In the genomic region with DNA sequence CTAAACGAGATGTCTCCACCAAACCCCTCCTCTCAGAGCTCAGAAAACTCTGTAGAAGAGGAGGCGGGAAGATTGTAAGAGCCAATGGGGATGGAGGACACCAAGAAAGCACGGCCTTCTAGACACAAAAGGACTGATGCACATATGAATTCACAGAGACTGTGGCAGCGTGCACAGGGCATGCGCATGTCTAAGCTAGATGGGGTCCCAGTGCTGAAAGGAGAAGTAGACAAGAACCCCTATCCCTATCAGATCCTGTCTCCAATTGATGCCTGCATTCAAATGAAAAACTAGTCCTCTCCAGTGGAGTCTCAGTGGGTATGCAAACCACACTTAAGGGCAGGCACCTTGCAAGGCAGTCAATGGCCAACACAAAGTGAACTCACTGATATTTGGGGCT, we compare ENCODE assay signal across 27 mouse cellular contexts.
DNase-seq lines count a peak whose midpoint lies in the region; ATAC-seq and TF ChIP-seq lines count a peak whose summit lies in the region.
"Had no signal": no experiment of that assay in that cellular context is flagged by ENCODE, and none has a peak within 500 bp of the region (broad histone marks: within the 10 kb centered on the region; RNA-seq: fewer than 3 reads in every experiment).

No protein-coding gene starts in this region.

- H3K4me2 ChIP-seq in liver, embryonic 13.5 days = no peak overlapping the region
- no peak overlapping the region for H3K4me2 ChIP-seq in liver, postnatal 0 days (ENCODE audit: low read depth, low read length)
- H3K4me2 ChIP-seq: embryonic facial prominence, embryonic 12.5 days; embryonic facial prominence, embryonic 15.5 days; heart, embryonic 12.5 days; heart, embryonic 15.5 days; hindbrain, embryonic 13.5 days; intestine, embryonic 15.5 days had no signal

- no peak overlapping the region for H3K9ac ChIP-seq in liver, embryonic 13.5 days
- H3K9ac ChIP-seq in liver, postnatal 0 days (replicated peaks) = no peak overlapping the region
- H3K9ac ChIP-seq: embryonic facial prominence, embryonic 12.5 days; embryonic facial prominence, embryonic 15.5 days; forebrain, postnatal 0 days; heart, embryonic 12.5 days; heart, embryonic 15.5 days; hindbrain, embryonic 13.5 days; intestine, embryonic 15.5 days had no signal

- peaks cover 48% of the 10 kb centered on the region for H3K4me1 ChIP-seq in liver, embryonic 13.5 days (replicated peaks)
- H3K4me1 ChIP-seq in liver, postnatal 0 days (ENCODE audit: insufficient read depth) = peaks cover 3% of the 10 kb centered on the region; the same call in 1 of the 2 replicates
- H3K4me1 ChIP-seq: embryonic facial prominence, embryonic 12.5 days; embryonic facial prominence, embryonic 15.5 days; heart, embryonic 12.5 days; heart, embryonic 15.5 days; hindbrain, embryonic 10.5 days; hindbrain, embryonic 13.5 days; intestine, embryonic 15.5 days had no signal

- DNase-seq in liver, embryonic 13.5 days = no peak
- DNase-seq in liver, postnatal 0 days = no peak
- DNase-seq in ES-CJ7 (ENCODE audit: low read depth, low spot score) (peak; percentile 54), R1 (ENCODE audit: low read depth, low spot score) (peak; percentile 23)
- DNase-seq in layer of hippocampus, adult 8-10 months (ENCODE audit: low spot score in 2 of 2) = no peak
- no peak for DNase-seq in Muller cell, postnatal 12 days (ENCODE audit: inconsistent ontology term)
- DNase-seq in frontal cortex, postnatal 14 days (ENCODE audit: low spot score in 2 of 2) = no peak
- DNase-seq: adrenal gland, adult 2 months; adrenal gland, postnatal 14 days; B cell, adult 2 months; cerebellum, adult 11 months; cerebellum, adult 8-10 months; cerebellum, postnatal 10 days; forebrain, postnatal 0 days; gastrocnemius, postnatal 25 days; heart, adult 18-20 months; heart, postnatal 10 days; heart, postnatal 36 days had no signal

- H3K36me3 ChIP-seq in liver, embryonic 13.5 days = no peaks in the 10 kb centered on the region
- no peaks in the 10 kb centered on the region for H3K36me3 ChIP-seq in liver, postnatal 0 days (replicated peaks; ENCODE audit: insufficient read depth, low read length)
- H3K36me3 ChIP-seq: embryonic facial prominence, embryonic 12.5 days; embryonic facial prominence, embryonic 15.5 days; heart, embryonic 12.5 days; heart, embryonic 15.5 days; hindbrain, embryonic 10.5 days; hindbrain, embryonic 13.5 days; intestine, embryonic 15.5 days had no signal

- TF ChIP-seq CTCF in liver, postnatal 0 days (IDR thresholded peaks at IDR 0.05; ENCODE audit: low read depth) = no peak

- H3K4me3 ChIP-seq in liver, embryonic 13.5 days (replicated peaks) = no peak overlapping the region
- H3K4me3 ChIP-seq in liver, postnatal 0 days (ENCODE audit: low read depth, low read length) = no peak overlapping the region
- H3K4me3 ChIP-seq: embryonic facial prominence, embryonic 12.5 days; embryonic facial prominence, embryonic 15.5 days; heart, embryonic 12.5 days; heart, embryonic 15.5 days; hindbrain, embryonic 10.5 days; hindbrain, embryonic 13.5 days; intestine, embryonic 15.5 days had no signal

- peak; percentile 19; the same call in 1 of the 2 replicates for ATAC-seq in liver, embryonic 13.5 days (ENCODE audit: low read depth)
- ATAC-seq in liver, postnatal 0 days = no peak
- ATAC-seq: forebrain, embryonic 14.5 days; forebrain, postnatal 0 days; hindbrain, embryonic 16.5 days; intestine, embryonic 15.5 days had no signal

- no peak for TF ChIP-seq EP300 in liver, postnatal 0 days (IDR thresholded peaks at IDR 0.05; ENCODE audit: low read depth)

- no peak overlapping the region for H3K27ac ChIP-seq in liver, embryonic 13.5 days
- H3K27ac ChIP-seq in liver, postnatal 0 days (ENCODE audit: low read depth) = no peak overlapping the region
- H3K27ac ChIP-seq: embryonic facial prominence, embryonic 12.5 days; embryonic facial prominence, embryonic 15.5 days; heart, embryonic 15.5 days; hindbrain, embryonic 10.5 days; hindbrain, embryonic 13.5 days; intestine, embryonic 15.5 days had no signal

- H3K27me3 ChIP-seq in liver, embryonic 13.5 days = no peaks in the 10 kb centered on the region
- no peaks in the 10 kb centered on the region for H3K27me3 ChIP-seq in liver, postnatal 0 days (ENCODE audit: insufficient read depth, low read length)
- H3K27me3 ChIP-seq: embryonic facial prominence, embryonic 12.5 days; embryonic facial prominence, embryonic 15.5 days; heart, embryonic 12.5 days; heart, embryonic 15.5 days; hindbrain, embryonic 13.5 days; intestine, embryonic 15.5 days had no signal

- WGBS in liver, embryonic 13.5 days (ENCODE audit: insufficient replicate concordance) = 64% methylated on average over 5 of the region's 5 CpGs
- WGBS in liver, postnatal 0 days (ENCODE audit: insufficient replicate concordance) = 75% methylated on average over 5 of the region's 5 CpGs

- H3K9me3 ChIP-seq in liver, embryonic 13.5 days (replicated peaks) = no peaks in the 10 kb centered on the region
- H3K9me3 ChIP-seq in liver, postnatal 0 days (ENCODE audit: low read length) = no peaks in the 10 kb centered on the region
- H3K9me3 ChIP-seq: embryonic facial prominence, embryonic 12.5 days; embryonic facial prominence, embryonic 15.5 days; heart, embryonic 12.5 days; heart, embryonic 15.5 days; hindbrain, embryonic 10.5 days; hindbrain, embryonic 13.5 days; intestine, embryonic 15.5 days had no signal

Comparison
In these comparisons a context has a peak if more than half of its experiments do, and no peak if none do; other contexts are left out.
1. DNase-seq: peak in ES-CJ7 (single experiment) and R1 (single experiment); none in liver, embryonic 13.5 days (single experiment), liver, postnatal 0 days (single experiment), layer of hippocampus, adult 8-10 months (0 of 2), Muller cell, postnatal 12 days (single experiment) and frontal cortex, postnatal 14 days (0 of 2).